Mouse (Mus musculus) stomach, embryonic 15.5 days (tissue): ENCODE measurements at regions not wholly inside any gene's neighbourhood (a gene's known extent, or its start where the extent isn't known, plus 50 kb on each side); places are given as distances from the start of the nearest gene placed in this dataset.

Experiments
- ATAC-seq: fragments of 200-750 bp; cut with Nextera tagmentation; 2 replicates; pipeline ENCODE4 v1.8.0; 2017; ENCODE audit warnings: low read depth, moderate number of reproducible peaks, moderate TSS enrichment; ENCODE audit not compliant: insufficient read depth, low FRiP score
- H3K27ac ChIP-seq: fragments of 300-500 bp; sonication (generic); 2 replicates; pipeline ENCODE4 v1.5.1; 2015; ENCODE audit warnings: mild to moderate bottlenecking, inconsistent platforms
- H3K27me3 ChIP-seq: fragments of 300-500 bp; sonication (generic); replicated peaks from 2 replicates; pipeline ENCODE4 v1.6.1; 2015; ENCODE audit warnings: inconsistent platforms
- H3K36me3 ChIP-seq: fragments of 300-500 bp; sonication (generic); 2 replicates; pipeline ENCODE4 v1.6.1; 2015; ENCODE audit warnings: inconsistent platforms
- H3K4me1 ChIP-seq: fragments of 300-500 bp; sonication (generic); 2 replicates; pipeline ENCODE4 v1.6.1; 2015; ENCODE audit warnings: inconsistent platforms
- H3K4me2 ChIP-seq: fragments of 300-500 bp; sonication (generic); 2 replicates; pipeline ENCODE4 v1.6.1; 2015; ENCODE audit warnings: mild to moderate bottlenecking, inconsistent platforms
- H3K4me3 ChIP-seq: fragments of 300-500 bp; sonication (generic); replicated peaks from 2 replicates; pipeline ENCODE4 v1.5.1; 2015; ENCODE audit warnings: inconsistent platforms
- H3K9ac ChIP-seq: fragments of 300-500 bp; sonication (generic); 2 replicates; pipeline ENCODE4 v1.6.1; 2015; ENCODE audit warnings: inconsistent platforms
- H3K9me3 ChIP-seq: fragments of 300-500 bp; sonication (generic); 2 replicates; pipeline ENCODE4 v1.6.1; 2016; ENCODE audit warnings: inconsistent platforms
- WGBS: fragments of 180-500 bp; shearing (Covaris S2); methylation state at CpG from one replicate; pipeline ENCODE4 v1.1.7; 2015; 5-methylcytosine and 5-hydroxymethylcytosine counted together

- Histone ChIP-seq H3K9ac (no peak overlapping the region), H3K4me3 (no peak overlapping the region), H3K9me3 (no peaks in the 10 kb centered on the region; the same call in 1 of the 2 replicates), H3K36me3 (no peaks in the 10 kb centered on the region), H3K4me1 (no peaks in the 10 kb centered on the region), H3K27ac (no peak overlapping the region), H3K27me3 (no peaks in the 10 kb centered on the region), H3K4me2 (no peak overlapping the region)
- WGBS = 98% methylated on average over 3 of the region's 3 CpGs
- ATAC-seq = no peak
Observed at GRCm38 (mm10) chr8:8254446-8254845, 406.6 kb downstream of the Efnb2 start.

GRCm38 (mm10) chr8:8244599-8244998 is 416.4 kb downstream of the Efnb2 start:
- H3K27me3 ChIP-seq = no peaks in the 10 kb centered on the region
- ATAC-seq = no peak

GRCm38 (mm10) chr8:8241755-8242501 is 419.1 kb downstream of the Efnb2 start:
- H3K9ac ChIP-seq = no peak overlapping the region
- 43% methylated on average over 3 of the region's 3 CpGs for WGBS
- H3K27me3 ChIP-seq = no peaks in the 10 kb centered on the region
- no peaks in the 10 kb centered on the region for H3K36me3 ChIP-seq
- no peak overlapping the region for H3K4me2 ChIP-seq
- no peaks in the 10 kb centered on the region for H3K9me3 ChIP-seq
- no peaks in the 10 kb centered on the region for H3K4me1 ChIP-seq
- no peak for ATAC-seq
- H3K4me3 ChIP-seq = no peak overlapping the region
- H3K27ac ChIP-seq = no peak overlapping the region

More at GRCm38 (mm10) chr8:8244599-8244998, 416.4 kb downstream of the Efnb2 start:
- Histone ChIP-seq H3K9ac (no peak overlapping the region), H3K36me3 (no peaks in the 10 kb centered on the region), H3K4me2 (no peak overlapping the region), H3K9me3 (no peaks in the 10 kb centered on the region), H3K27ac (no peak overlapping the region), H3K4me1 (no peaks in the 10 kb centered on the region), H3K4me3 (no peak overlapping the region)
- WGBS = 78% methylated on average over 1 of the region's 1 CpGs

GRCm38 (mm10) chr8:8241051-8241688 is 419.9 kb downstream of the Efnb2 start:
- Histone ChIP-seq H3K27me3 (no peaks in the 10 kb centered on the region), H3K36me3 (no peaks in the 10 kb centered on the region), H3K4me3 (no peak overlapping the region), H3K9ac (no peak overlapping the region), H3K9me3 (no peaks in the 10 kb centered on the region), H3K27ac (no peak overlapping the region), H3K4me1 (no peaks in the 10 kb centered on the region), H3K4me2 (no peak overlapping the region)
- ATAC-seq = no peak
- 79% methylated on average over 9 of the region's 9 CpGs for WGBS

GRCm38 (mm10) chr8:8239489-8239888 is 421.6 kb downstream of the Efnb2 start:
- Histone ChIP-seq H3K4me1 (no peaks in the 10 kb centered on the region), H3K9me3 (no peaks in the 10 kb centered on the region), H3K27ac (no peak overlapping the region), H3K4me3 (no peak overlapping the region), H3K4me2 (no peak overlapping the region), H3K36me3 (no peaks in the 10 kb centered on the region), H3K27me3 (no peaks in the 10 kb centered on the region), H3K9ac (no peak overlapping the region)
- no peak for ATAC-seq
- 69% methylated on average over 12 of the region's 12 CpGs for WGBS

GRCm38 (mm10) chr8:8238051-8238450 is 423.0 kb downstream of the Efnb2 start:
- WGBS = 67% methylated on average over 6 of the region's 6 CpGs
- H3K27ac ChIP-seq = no peak overlapping the region
- H3K36me3 ChIP-seq = no peaks in the 10 kb centered on the region
- no peaks in the 10 kb centered on the region for H3K27me3 ChIP-seq
- H3K9ac ChIP-seq = no peak overlapping the region
- no peak; the same call in 1 of the 2 replicates for ATAC-seq
- no peak overlapping the region for H3K4me3 ChIP-seq
- H3K4me1 ChIP-seq = no peaks in the 10 kb centered on the region
- no peak overlapping the region for H3K4me2 ChIP-seq
- no peaks in the 10 kb centered on the region for H3K9me3 ChIP-seq

GRCm38 (mm10) chr8:8233616-8234015 is 427.4 kb downstream of the Efnb2 start:
- Histone ChIP-seq H3K36me3 (no peaks in the 10 kb centered on the region), H3K4me1 (no peaks in the 10 kb centered on the region), H3K4me3 (no peak overlapping the region), H3K4me2 (no peak overlapping the region), H3K27me3 (no peaks in the 10 kb centered on the region), H3K27ac (no peak overlapping the region), H3K9ac (no peak overlapping the region), H3K9me3 (no peaks in the 10 kb centered on the region)
- no peak; the same call in 1 of the 2 replicates for ATAC-seq
- 80% methylated on average over 3 of the region's 3 CpGs for WGBS

- H3K36me3 ChIP-seq = no peaks in the 10 kb centered on the region
- no peak overlapping the region for H3K9ac ChIP-seq
- 74% methylated on average over 4 of the region's 4 CpGs for WGBS
- H3K4me1 ChIP-seq = no peaks in the 10 kb centered on the region
- no peaks in the 10 kb centered on the region for H3K9me3 ChIP-seq
- no peak overlapping the region for H3K27ac ChIP-seq
- H3K4me2 ChIP-seq = no peak overlapping the region
- ATAC-seq = no peak
- no peak overlapping the region for H3K4me3 ChIP-seq
- no peaks in the 10 kb centered on the region for H3K27me3 ChIP-seq
Observed at GRCm38 (mm10) chr8:8233156-8233555, 427.9 kb downstream of the Efnb2 start.

- H3K27ac ChIP-seq = no peak overlapping the region
- 85% methylated on average over 13 of the region's 13 CpGs for WGBS
- no peaks in the 10 kb centered on the region for H3K27me3 ChIP-seq
- no peaks in the 10 kb centered on the region for H3K9me3 ChIP-seq
- H3K9ac ChIP-seq = no peak overlapping the region
- H3K4me1 ChIP-seq = no peaks in the 10 kb centered on the region
- H3K4me3 ChIP-seq = no peak overlapping the region
- no peak overlapping the region for H3K4me2 ChIP-seq
- H3K36me3 ChIP-seq = no peaks in the 10 kb centered on the region
- no peak for ATAC-seq
Observed at GRCm38 (mm10) chr8:8231996-8232632, 428.9 kb downstream of the Efnb2 start.

GRCm38 (mm10) chr8:8231308-8231985 is 429.6 kb downstream of the Efnb2 start:
- Histone ChIP-seq H3K27me3 (no peaks in the 10 kb centered on the region), H3K27ac (no peak overlapping the region), H3K4me1 (no peaks in the 10 kb centered on the region), H3K36me3 (no peaks in the 10 kb centered on the region), H3K4me2 (no peak overlapping the region), H3K4me3 (no peak overlapping the region), H3K9me3 (no peaks in the 10 kb centered on the region), H3K9ac (no peak overlapping the region)
- WGBS = 67% methylated on average over 6 of the region's 6 CpGs
- no peak for ATAC-seq

- no peak for ATAC-seq
- no peak overlapping the region for H3K4me3 ChIP-seq
- H3K4me1 ChIP-seq = no peaks in the 10 kb centered on the region
- WGBS = 57% methylated on average over 2 of the region's 2 CpGs
- H3K27ac ChIP-seq = no peak overlapping the region
- no peak overlapping the region for H3K9ac ChIP-seq
- no peaks in the 10 kb centered on the region for H3K27me3 ChIP-seq
- H3K9me3 ChIP-seq = no peaks in the 10 kb centered on the region
- H3K36me3 ChIP-seq = no peaks in the 10 kb centered on the region
- no peak overlapping the region for H3K4me2 ChIP-seq
Observed at GRCm38 (mm10) chr8:8225994-8226393, 435.0 kb downstream of the Efnb2 start.
